Mouse (Mus musculus) layer of hippocampus, adult 2 months (tissue): ENCODE results near the gene Best2. TPM values are rescaled to one million over a fixed set of nuclear protein-coding genes. Genes with fewer than 3 reads are reported as not detected.
A peak's percentile ranks its signal among the peaks of the same experiment; 100 is the strongest.

Source experiments
- DNase-seq, 2 experiments: peaks; one replicate each; pipeline ENCODE4 v3.0.0; 2022; ENCODE audit warnings: low spot score in 2 of 2
- H3K27ac ChIP-seq: fragments of 200-600 bp; 2 replicates; pipeline ENCODE4 v1.8.1; 2022
- H3K4me3 ChIP-seq: fragments of 200-600 bp; 2 replicates; pipeline ENCODE4 v1.8.1; 2022; ENCODE audit warnings: mild to moderate bottlenecking
- CTCF ChIP-seq: fragments of 200-600 bp; conservative IDR thresholded peaks from 2 replicates; pipeline ENCODE4 v1.8.1; 2022; ENCODE audit warnings: antibody characterized with exemption, mild to moderate bottlenecking, moderate library complexity
- long read RNA-seq, 2 experiments: library from polyadenylated mRNA; stranded (forward); transcript quantifications; one replicate each; pipeline ENCODE4 v2.0.0; 2021; ENCODE audit warnings: borderline mapping rate in 2 of 2
- total RNA-seq, 2 experiments: library from RNA; stranded (reverse); gene quantifications; 2 replicates each; pipeline ENCODE4 v1.2.3; 2021

Best2 gene
- total RNA-seq, result not detected
- long read RNA-seq, experiment 1, result 0 reads
- long read RNA-seq, experiment 2, partial matches to known transcripts, result 0 of 1 reads
- long read RNA-seq, experiment 2, other reads (novel, unspliced or antisense), result 1 of 1 reads

DNA sequence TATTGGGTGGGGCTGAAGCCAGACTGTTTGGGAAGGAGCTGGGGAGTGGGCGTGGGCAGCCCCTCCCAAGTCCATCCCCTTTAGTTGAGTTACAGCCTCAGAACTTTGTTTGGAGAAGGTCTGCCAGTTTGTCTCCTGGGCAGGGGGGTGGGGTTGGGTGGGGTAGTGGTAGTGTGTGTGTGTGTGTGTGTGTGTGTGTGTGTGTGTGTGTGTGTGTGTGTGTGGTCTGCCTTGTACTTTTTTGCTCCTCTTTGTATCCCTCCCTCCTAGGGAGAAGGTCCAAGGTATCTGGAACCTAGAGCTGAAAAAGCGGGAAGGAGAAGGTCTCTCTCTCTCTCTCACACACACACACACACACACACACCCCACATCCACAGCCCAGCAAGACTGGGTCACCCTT lies at the start of gene Best2:
TSS of gene Best2 (minus strand) at position 101 of the 400 bp plus-strand sequence.
- no peak for DNase-seq
- no peak for TF ChIP-seq CTCF
- Histone ChIP-seq H3K4me3 (peak within 1 kb of the TSS; percentile 60), H3K27ac (peak within 1 kb of the TSS; percentile 76; the same call in 1 of the 2 replicates)

DNA sequence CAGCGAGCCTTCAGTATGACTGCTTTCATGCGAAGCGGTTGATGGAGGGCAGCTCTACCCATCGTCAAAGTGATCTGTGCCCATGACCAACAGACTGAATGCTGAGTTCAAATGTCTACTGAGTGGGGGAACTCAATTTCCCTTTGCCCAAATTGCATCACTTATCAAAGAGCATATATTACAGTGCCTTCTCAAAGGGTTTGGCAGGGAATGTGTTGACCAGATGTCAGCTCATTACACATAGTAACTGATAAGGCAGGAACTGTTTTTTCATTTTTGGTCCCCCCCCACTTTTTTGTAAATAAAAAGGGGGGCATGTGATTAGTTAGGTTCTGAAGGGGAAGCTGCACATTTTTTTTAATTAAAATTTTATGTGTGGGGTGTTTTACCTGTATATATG lies 48.3 kb upstream of the Best2 start:
- no peak for DNase-seq
- H3K4me3 ChIP-seq, result no peak overlapping the region
- TF ChIP-seq CTCF, result no peak
- H3K27ac ChIP-seq, result no peak overlapping the region

DNA sequence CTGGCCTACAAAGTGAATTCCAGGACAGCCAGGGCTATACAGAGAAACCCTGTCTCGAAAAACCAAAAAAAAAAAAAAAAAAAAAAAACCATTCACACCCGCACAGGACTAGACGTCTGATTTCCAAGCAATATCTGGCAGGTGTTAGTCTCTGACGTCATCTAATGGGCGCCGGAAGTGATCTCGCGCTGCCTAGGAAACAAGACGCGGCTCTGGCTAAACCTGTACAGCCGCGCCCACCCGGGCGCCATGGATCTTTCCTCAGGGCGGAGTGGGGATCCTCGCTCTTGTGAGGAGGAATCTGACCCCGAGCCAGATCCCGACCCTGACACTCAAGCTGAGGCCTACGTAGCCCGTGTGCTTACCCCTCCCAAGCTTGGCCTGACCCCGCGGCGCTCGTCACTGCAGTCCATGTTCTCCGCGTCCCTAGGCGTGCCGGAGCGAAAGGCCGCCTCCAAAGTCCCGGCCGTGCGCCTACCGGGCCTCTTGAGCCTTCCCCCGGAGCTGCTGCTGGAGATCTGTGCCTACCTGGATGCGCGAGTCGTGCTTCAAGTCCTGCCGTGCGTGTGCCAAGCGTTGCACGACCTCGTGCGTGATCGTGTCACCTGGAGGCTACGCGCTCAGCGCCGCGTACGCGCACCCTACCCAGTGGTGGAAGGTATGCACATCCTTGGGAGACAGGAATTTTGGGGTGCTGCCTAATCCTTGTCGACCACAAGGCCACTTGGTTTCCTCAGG lies 45.7 kb upstream of the Best2 start, which contains the start of gene Fbxw9:
TSS of gene Fbxw9 (plus strand) at position 177 of the 738 bp plus-strand sequence.
- Histone ChIP-seq H3K27ac (peak within 1 kb of the TSS; percentile 83), H3K4me3 (peak within 1 kb of the TSS; percentile 97)
- TF ChIP-seq CTCF, result no peak
- peak; percentile 91 to 92 for DNase-seq

DNA sequence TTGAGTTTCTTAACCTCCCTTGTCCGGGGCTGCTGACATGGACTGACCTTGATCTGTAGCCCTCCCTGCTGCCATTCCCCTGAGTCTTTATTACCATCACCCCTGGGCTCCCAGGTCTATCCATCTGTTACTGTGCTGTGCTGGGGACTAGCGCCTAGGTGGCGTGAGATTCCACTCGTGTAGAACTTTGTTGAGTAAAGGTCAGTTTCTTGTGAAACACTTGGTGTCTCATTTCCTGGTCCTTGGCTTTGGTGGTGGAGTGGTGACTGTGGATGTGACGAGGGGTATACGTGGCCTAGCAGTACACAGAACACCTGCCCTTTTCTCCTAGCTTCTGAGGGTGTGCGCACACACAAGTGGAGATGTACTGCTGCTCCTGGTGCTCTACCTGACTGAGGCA lies 43.0 kb upstream of the Best2 start:
- DNase-seq, result no peak
- Histone ChIP-seq H3K27ac (no peak overlapping the region), H3K4me3 (no peak overlapping the region)
- TF ChIP-seq CTCF, result no peak

DNA sequence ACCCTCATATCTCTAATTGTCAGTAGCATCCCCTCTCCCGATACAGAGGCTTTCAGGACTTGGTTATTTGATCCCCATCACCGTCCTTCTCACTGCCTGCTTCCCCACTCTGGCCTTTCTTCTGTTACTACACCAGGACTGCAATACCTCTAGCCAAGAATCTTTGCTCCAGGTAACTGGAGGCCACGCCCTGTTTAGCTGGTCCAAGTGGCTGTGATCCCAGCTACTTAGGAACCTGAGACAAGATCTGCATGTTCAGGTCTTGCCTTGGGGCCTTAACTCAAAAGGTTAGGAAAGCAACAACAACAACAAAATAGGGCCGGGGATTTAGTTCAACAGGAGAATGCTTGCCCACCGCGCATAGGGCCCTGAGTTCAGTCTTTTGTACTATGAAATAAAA lies 29.3 kb upstream of the Best2 start:
- Histone ChIP-seq H3K4me3 (no peak overlapping the region), H3K27ac (no peak overlapping the region)
- TF ChIP-seq CTCF, result no peak
- DNase-seq, result no peak

DNA sequence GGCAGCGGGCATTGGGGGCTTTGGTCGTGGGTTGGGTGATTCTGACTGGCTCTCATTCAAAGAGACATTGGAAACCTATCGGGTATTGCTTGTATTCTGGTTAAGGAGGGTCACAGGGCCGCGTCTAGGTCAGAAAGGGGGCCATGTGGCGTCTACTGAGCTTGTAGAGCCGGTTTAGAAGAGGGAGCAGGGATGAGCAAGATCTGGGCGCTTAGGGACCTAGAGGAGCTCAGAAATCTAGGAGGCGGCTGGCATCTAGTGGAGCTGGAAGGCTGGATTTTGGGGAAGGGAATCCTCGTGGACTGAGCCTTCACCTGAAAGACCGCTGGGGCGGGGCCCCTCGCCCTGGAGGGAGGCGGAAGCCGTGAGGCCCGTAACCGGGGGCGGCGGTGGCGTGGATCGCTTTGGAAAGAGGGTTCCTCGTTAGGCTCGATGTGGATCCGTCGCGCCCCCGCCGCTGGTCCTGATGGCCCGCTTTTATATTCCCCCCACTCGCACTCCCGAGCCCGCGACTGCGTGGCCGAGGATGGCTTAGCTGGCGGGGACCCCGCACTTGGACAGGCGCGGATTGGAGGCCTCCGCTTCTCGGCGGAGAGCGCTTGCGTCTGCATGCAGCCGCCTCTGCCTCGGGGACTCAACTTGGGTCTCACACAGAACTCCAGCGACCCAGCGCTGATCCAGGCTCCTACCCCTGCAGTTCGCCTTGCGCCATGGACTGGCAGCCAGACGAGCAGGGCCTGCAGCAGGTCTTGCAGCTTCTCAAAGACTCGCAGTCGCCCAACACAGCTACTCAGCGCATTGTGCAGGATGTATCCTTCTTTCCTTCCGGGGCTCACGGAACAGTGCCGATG lies 23.6 kb upstream of the Best2 start:
- Histone ChIP-seq H3K4me3 (peak overlapping the region; percentile 75), H3K27ac (peak overlapping the region; percentile 99)
- no peak for TF ChIP-seq CTCF
- peak in 1 of 2 experiments; percentile 48 for DNase-seq

DNA sequence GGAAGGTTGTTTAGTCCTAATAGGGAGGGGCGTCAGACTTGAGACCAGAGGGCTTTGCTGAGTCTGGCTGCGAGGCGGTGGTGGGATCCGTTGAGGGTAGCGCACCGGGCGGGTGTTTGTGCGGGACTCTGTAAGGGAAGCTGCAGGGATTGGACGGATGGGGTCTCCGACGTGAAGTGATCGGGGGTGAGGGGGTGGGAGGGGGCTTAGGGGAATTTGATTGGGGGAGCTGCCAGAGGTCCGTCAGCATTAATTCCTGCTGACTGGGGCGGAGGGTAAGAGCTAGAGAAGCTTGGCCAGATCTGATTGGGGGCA lies 23.0 kb upstream of the Best2 start:
- peak overlapping the region; percentile 99 for H3K27ac ChIP-seq
- H3K4me3 ChIP-seq, result peak overlapping the region; percentile 75
- no peak for DNase-seq
- no peak for TF ChIP-seq CTCF

DNA sequence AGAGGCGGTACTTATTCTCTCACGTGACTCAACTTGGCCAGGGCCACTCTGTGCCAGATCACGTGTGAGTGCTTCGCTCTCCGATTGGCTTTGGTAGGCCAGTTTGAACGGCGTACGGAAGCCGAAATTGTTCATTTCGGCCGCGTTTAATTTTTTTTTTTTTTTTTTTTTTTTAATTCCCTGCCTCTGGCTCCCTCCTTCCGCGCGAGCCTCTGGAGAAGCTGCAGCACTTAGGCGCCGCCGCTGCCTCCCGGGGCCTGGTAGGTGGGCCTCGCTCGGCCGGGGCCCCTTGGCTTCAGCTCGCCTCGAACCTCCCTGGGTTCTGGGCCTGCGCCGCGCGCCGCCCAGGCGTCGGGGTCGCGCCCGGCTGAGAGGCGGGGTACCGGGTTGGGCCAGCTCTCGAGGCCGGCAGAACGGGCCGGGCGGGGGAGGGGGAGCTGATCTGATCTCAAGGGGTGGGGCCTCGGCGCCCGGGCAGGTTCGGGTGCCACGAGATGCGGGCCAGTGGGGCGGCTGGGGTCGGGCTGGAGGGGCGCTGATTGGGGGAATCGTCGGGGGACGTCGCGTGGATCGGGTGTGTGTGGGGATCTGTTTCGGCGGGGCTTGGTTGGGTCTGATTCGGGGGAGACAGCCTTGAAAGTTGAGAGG lies 22.5 kb upstream of the Best2 start, which contains the start of gene Tnpo2:
TSS of gene Tnpo2 (plus strand) at position 198 of the 648 bp plus-strand sequence.
- Histone ChIP-seq H3K4me3 (peak within 1 kb of the TSS; percentile 75), H3K27ac (peak within 1 kb of the TSS; percentile 99)
- no peak for TF ChIP-seq CTCF
- DNase-seq, result peak; percentile 87 to 94

DNA sequence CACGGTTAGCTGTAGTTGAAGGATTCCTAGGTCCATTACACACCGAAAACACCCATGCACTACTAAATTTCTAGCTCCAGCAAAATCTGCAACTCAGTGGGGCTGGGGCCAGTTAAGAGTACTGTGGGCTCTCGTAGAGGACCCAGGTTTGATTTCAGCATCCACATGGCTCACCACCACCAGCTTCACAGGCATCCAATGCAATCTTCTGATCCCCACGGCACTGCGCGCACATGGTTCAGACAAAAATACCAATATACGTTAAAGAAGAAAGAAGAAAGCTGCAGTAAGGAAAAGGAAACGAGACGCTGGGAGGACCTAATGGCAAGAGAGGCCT lies 22.0 kb upstream of the Best2 start:
- DNase-seq, result no peak
- peak overlapping the region; percentile 99 for H3K27ac ChIP-seq
- no peak for TF ChIP-seq CTCF
- H3K4me3 ChIP-seq, result peak overlapping the region; percentile 75

DNA sequence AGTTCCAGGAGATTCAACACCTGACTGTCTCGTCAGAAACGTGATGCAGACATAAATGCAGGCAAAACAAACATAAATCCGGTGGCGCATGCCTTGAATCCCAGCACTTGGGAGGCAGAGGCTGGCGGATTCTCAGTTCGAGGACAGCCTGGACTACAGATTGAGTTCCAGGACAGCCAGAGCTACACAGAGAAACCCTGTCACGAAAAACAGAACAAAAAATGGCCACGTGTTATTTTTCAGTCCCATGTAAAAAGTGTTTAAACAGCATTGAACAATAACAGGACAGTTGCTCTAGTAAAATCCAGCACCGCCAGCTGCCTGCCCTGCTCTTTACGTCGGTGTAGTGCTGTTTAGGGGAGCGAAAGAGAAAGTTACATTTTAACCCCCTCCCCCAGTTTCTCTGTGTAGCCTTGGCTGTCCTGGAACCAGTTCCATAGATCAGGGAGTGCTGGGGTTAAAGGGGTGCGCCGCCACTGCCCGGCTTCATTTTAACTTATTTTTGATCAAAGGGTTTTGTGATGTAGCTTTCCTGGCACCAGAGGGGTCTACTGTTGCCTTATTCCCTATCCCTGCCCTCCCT lies 21.5 kb upstream of the Best2 start:
- DNase-seq, result no peak
- H3K27ac ChIP-seq, result peak overlapping the region; percentile 99
- peak overlapping the region; percentile 75 for H3K4me3 ChIP-seq
- no peak for TF ChIP-seq CTCF

DNA sequence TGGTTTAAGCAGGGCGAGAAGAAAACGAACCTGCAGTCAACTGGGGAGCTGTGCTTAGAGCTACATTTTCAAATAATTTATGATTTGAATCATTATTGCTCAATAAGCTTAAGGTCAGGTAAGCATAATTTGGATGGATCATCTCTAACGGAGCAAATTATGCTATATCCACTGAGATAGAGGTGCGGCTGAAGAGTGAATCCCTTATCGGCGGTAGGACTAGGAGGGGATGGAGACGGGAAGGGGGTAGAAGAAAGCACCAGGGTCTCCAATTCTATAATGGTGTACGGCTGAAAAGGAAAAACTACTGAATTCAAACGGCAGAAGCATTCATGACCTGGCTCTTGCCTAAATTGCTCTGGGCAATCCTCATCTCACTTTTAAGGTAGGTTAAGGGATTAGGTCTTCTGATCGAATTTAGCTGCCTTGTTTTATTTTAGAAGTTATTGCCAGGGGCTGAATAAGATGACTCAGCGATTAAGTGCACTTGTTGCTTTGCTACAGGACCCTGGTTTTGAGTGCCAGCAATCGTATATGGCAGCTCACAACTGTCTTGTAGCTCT lies 20.9 kb upstream of the Best2 start:
- TF ChIP-seq CTCF, result no peak
- Histone ChIP-seq H3K4me3 (peak overlapping the region; percentile 75), H3K27ac (peak overlapping the region; percentile 99)
- no peak for DNase-seq

DNA sequence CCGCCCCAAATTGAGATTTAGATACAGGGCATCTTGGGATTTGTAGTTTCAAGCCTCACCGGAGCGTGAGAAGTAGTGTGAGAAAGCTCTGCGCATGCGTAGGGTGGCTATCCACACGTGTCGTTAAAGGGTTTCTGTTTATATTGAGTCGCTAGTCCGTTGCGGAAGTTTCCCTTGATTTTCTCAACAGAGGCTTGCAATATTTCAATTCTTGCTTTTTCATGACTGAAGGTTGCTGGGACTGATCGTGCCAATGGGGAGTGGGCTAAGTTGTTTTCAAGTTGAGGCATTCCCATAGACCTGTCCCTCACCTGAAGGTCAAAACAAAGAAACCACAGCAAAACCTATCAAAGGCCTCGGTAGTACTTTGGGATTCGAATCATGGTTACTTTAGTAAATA lies 20.4 kb upstream of the Best2 start:
- peak overlapping the region; percentile 75 for H3K4me3 ChIP-seq
- H3K27ac ChIP-seq, result peak overlapping the region; percentile 99
- DNase-seq, result peak; percentile 63 to 70
- TF ChIP-seq CTCF, result no peak
